Mouse (Mus musculus): ENCODE data around the gene Ell3.

The Ell3 gene

GRCm38 (mm10) chr2:121447006-121447405, 2.9 kb upstream of the Ell3 start:
- no peak for DNase-seq (ENCODE audit: low spot score)

DNA sequence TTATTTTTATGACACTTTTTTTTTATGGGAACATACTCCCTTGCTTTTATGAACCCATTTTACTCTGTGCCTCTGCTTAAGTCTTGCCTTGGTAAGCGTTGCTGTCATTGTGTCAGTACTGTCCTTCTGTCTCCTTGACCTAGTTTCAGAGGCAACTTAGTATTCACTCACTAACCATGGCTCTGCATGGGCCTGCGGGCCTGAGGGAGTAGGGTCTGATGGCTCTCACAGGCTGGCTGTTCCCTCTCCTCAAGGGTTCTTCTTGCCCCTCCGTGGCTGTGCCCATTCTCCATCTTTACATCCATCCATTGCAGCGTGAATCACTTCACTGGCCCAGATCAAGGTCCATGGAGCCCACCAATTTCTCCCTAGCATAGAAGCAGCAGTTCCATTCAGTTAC, 2.4 kb upstream of the Ell3 start:
- no peak for DNase-seq (ENCODE audit: low spot score)

- DNase-seq (ENCODE audit: low spot score) = no peak
Measured at GRCm38 (mm10) chr2:121445117-121445516, 1.0 kb upstream of the Ell3 start.

DNA sequence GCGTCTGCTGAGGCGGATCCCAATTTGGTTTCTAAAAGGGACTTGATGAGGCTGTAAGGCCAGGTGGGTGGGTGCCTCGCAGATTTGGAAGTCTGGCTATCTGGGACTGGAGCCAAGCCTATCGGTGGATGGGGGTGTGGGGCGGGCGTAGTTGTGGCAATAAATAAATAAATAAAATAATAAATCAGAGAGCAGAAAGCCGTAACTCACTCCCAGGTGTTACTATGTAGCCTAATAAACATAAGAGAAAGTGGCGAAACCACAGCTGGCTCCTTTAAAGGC, 1.1 kb downstream of the Ell3 start:
- DNase-seq (ENCODE audit: low spot score) = no peak

DNA sequence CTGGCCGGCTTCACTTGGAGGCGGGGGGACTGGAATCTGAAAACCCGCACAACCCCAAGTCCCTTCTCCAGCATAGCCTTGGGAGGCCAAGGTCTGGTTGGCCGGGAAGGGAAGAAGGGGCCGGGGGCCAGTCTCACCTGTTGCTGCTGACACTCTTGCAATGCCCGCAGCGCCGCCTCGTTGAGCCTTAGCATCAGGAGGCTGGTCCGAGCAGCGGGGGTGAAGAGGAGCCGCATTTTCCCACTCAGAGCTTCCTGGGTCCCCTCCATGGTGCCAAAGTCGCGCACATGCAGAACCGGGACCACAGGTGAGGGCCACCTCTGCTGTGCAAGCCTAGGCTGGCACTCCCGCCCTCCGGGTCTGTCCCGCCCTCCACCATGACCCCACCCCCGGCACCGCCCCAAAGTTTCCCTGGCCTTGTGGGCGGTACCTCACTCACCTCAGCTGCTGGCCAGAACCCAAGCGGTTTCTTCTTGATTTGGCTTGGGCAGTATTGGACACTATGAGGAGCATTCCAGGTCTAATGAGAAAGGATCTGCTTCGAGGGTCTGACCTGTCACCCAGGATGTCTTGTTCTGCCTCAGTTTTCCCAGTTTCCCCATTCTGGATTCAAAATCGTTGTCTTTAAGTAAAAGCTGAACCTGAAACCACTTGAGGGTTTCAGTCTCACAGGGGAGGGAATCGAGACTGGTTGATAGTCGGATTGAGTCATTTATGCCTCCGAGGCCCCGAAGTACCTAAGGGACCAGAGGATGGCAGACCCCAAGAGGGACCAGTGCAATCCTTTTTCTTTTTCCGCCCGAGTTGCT, 1.6 kb downstream of the Ell3 start:
- peak; percentile 57 for DNase-seq (ENCODE audit: low spot score)

DNA sequence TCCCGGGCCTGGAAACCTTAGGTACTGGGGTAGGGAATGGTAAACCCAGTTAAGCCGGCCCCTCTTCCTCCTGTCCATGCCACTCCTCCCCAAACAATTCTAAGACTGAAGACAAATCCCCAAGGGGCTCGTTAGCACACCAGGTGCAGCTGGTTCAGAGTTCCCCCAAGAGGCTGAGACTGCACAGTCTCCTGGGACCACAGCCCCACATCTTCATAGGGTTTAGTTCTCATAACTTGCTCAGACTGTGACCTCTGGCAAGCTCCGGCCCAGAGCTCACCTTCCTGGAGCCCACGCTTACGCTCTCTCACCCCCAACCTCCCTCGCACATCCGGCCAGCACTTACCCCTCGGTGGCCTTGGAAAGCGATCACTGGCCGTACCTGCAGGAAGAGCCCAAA, 2.3 kb downstream of the Ell3 start:
- DNase-seq (ENCODE audit: low spot score) = no peak

- no peak for DNase-seq (ENCODE audit: low spot score)
Measured at GRCm38 (mm10) chr2:121440834-121441605, 3.1 kb downstream of the Ell3 start.

GRCm38 (mm10) chr2:121439746-121440145, 4.3 kb downstream of the Ell3 start:
- DNase-seq (ENCODE audit: low spot score) = no peak

DNA sequence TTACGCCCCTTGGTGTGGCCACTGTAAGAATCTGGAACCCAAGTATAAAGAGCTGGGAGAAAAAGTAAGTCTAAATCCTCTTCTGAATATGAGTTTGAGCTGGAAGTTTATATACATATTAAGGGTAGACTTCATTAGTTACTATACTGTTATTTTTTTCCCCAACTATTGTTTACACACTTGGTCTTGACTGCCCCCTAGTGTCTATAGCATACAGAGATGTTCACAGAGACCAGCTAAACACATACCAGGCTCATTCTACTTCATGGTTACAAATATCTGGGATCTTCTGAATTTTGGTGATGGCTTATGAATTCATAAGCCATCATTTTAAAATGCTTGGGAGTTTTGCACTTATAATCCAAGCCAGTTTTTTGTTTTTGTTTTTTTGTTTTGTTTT, 9.2 kb downstream of the Ell3 start:
- peak; percentile 36 for DNase-seq (ENCODE audit: low spot score)

- no peak for DNase-seq (ENCODE audit: low spot score)
Measured at GRCm38 (mm10) chr2:121425890-121426289, 18.2 kb downstream of the Ell3 start.

DNA sequence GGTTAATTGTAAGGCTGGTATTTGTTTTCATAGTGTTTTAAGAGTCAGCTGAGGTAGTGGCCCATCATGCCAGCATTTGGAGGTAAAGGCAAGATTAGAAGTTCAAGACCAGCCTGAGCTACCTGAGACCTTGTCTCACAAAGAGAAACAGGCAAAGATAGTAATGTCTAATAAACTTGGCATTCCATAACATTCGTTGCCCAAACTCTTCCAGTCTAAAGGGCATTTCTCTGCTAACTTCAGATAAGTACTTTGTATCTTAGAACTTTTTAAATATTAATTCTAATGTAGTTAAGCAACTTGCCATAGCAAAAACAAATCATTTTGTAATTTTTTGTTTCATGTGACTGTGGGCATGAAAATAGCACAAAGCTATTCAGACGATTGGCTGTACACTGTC, 20.9 kb downstream of the Ell3 start:
- DNase-seq (ENCODE audit: low spot score) = no peak

- DNase-seq (ENCODE audit: low spot score) = no peak
Measured at GRCm38 (mm10) chr2:121418476-121418875, 25.6 kb downstream of the Ell3 start.

- no peak for DNase-seq (ENCODE audit: low spot score)
Measured at GRCm38 (mm10) chr2:121416356-121416755, 27.7 kb downstream of the Ell3 start.

- no peak for DNase-seq (ENCODE audit: low spot score)
Measured at GRCm38 (mm10) chr2:121415591-121415990, 28.5 kb downstream of the Ell3 start.

DNA sequence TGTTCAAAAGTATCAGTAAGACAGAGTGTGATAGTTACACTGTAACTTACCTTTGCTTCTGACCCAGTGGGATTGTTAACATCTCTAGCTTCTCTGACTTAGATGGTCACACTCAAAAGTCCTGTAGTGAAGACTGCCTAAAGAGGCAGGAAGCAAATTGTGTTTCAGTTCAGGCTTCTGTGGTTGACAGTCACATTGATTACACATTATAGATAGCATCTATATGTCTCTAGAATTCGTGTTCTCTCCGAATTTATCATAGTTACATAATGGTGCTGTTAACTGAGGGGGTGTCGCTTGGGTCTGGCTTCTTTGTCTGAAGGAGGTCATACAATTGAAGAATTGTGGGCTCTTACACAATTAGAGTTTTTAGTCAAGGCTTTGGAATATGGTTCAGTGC, 29.0 kb downstream of the Ell3 start:
- DNase-seq (ENCODE audit: low spot score) = no peak

GRCm38 (mm10) chr2:121414139-121414685, 29.9 kb downstream of the Ell3 start:
- DNase-seq (ENCODE audit: low spot score) = peak; percentile 57

DNA sequence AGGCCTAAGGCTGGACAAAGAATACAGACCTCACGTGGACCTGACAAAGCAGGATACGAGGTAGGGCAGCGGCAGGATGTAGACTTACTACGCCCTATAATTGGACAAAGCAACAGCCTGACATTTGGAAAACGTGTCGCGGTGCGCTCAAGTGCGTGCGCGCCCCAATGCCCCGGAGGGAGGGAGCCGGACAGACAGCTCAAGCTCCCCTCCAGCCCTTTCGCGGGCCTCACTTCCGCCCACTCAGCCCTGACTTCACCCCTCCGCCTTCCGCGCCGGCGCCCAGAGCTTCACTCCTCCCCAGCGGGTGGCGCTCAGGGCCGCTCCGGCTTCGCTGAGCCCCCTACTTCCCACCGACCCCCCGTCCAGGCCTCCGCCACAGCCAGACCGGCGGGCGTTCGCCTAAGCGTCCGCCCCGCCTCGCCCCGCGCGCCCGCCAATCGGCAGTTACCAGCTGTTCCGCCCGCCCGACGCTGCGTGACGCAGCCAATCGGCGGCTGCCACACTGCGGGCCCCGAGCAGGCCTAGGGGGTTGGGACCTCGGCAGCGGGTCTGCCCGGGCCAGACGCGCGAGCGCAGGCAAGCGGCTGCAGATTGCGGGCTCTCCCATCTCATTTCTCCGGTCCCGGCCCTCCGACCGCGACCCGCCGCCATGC, 30.6 kb downstream of the Ell3 start, which contains the start of the genes Pdia3 and Catsper2:
TSS of gene Pdia3 (plus strand) at position 389 of the 656 bp plus-strand sequence.
TSS of gene Catsper2 (minus strand) at position 406 of the 656 bp plus-strand sequence.
- DNase-seq (ENCODE audit: low spot score) = peak; percentile 93

DNA sequence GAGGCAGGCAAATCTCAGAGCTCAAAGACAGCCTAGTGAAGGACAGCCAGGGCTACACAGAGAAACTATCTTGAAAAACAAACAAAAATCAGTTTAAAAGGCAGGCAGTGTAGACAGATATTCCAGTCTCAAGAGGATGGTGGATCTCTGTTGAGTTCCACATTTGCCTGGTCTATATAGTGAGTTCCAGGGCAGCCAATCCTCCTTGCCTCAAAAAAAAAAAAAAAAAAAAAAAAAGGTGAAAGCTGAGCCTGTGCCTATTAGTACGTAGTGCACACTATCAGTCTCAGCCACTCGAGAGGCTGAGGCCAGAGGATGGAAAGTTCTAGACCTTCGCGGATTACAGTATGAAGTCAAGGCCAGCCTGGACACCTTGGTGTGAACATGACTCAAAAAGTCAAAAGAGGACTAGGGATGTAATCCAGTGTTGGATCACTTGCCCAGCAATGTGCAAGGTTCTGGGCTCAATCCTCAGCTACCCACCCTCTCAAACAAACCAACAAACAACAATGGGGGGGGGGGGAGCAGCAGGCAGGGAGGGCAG, 31.2 kb downstream of the Ell3 start:
- DNase-seq (ENCODE audit: low spot score) = no peak

DNA sequence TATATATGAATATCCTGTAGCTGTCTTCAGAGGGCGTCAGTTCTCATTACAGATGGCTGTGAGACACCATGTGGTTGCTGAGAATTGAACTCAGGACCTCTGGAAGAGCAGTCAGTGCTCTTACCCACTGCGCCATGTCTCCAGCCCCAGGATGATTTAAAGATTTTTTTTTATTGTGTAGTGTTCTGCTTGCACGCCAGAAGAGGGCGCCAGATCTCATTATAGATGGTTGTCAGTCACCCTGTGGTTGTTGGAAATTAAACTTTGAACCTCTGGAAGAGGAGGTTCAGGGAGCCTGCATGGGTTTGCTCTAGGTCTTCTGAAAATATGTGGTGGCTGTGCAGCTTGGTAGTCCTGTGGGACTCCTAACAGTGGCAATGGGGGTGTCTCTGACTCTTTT, 35.9 kb downstream of the Ell3 start:
- DNase-seq (ENCODE audit: low spot score) = peak; percentile 72

- no peak for DNase-seq (ENCODE audit: low spot score)
Measured at GRCm38 (mm10) chr2:121403296-121403695, 40.8 kb downstream of the Ell3 start.

GRCm38 (mm10) chr2:121396624-121397023, 47.5 kb downstream of the Ell3 start:
- DNase-seq (ENCODE audit: low spot score) = peak; percentile 65
